Mouse (Mus musculus): ENCODE results near the gene Asic2. TPM values are rescaled to one million over a fixed set of nuclear protein-coding genes. Genes with fewer than 3 reads are reported as not detected.

Asic2 gene
- polyA plus RNA-seq, 1 experiment from 2014 or later = 3.1 TPM

DNA sequence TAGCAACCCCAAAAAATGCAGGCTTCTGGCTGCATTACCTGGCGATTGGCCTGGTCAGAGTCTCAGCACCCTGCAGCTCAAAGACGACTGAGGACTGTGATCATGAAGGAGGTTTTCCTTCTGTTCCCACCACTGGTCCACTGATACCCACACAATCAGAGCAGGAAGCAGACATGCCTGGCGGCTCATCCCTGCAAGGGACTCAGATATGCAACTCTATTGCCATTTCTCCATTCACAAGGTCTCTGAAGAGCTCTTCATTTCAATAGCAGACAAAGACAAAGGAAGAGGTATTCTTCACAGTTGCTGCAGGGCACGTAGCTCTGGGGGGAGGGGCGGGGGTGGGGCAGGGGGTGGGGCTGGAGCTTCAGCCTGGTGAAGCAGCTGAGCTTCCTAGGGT is 834.3 kb downstream of the Asic2 start:
- ATAC-seq (ENCODE audit: low FRiP score, low read depth) = no peak
- no peak overlapping the region for H3K27ac ChIP-seq (replicated peaks)
- peaks cover 8% of the 10 kb centered on the region for H3K4me1 ChIP-seq
- H3K4me2 ChIP-seq (replicated peaks) = no peak overlapping the region
- H3K9me3 ChIP-seq = no peaks in the 10 kb centered on the region
- 8% methylated on average over 5 of the region's 5 CpGs for WGBS
- H3K27me3 ChIP-seq = no peaks in the 10 kb centered on the region
- H3K36me3 ChIP-seq = no peaks in the 10 kb centered on the region
- H3K4me3 ChIP-seq = no peak overlapping the region
- no peak overlapping the region for H3K9ac ChIP-seq (replicated peaks)

DNA sequence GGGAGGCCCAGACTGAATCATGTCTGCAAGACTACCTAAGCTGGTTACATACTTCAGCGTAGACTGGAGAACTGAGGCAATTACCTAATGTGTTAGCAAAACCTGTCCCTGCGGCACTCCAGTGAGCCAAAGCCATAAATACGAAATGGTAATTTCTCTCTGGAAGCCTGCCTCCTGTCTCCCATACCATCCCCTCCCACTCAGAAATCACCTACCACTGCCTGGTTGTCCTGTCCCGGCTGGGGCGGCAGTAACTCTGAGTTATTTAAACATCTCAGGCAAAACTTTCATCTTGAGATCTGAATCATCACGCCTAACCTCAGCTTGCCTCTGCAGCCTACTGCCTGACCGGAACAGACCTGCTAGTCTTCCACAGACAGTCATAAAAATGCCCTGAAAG is 835.6 kb downstream of the Asic2 start:
- ATAC-seq (ENCODE audit: low FRiP score, low read depth) = no peak
- Histone ChIP-seq H3K27me3 (no peaks in the 10 kb centered on the region), H3K9me3 (no peaks in the 10 kb centered on the region), H3K27ac (replicated peaks) (no peak overlapping the region), H3K4me3 (no peak overlapping the region), H3K4me1 (peaks cover 8% of the 10 kb centered on the region), H3K9ac (replicated peaks) (no peak overlapping the region), H3K4me2 (replicated peaks) (no peak overlapping the region), H3K36me3 (no peaks in the 10 kb centered on the region)
- WGBS = 96% methylated on average over 7 of the region's 7 CpGs

DNA sequence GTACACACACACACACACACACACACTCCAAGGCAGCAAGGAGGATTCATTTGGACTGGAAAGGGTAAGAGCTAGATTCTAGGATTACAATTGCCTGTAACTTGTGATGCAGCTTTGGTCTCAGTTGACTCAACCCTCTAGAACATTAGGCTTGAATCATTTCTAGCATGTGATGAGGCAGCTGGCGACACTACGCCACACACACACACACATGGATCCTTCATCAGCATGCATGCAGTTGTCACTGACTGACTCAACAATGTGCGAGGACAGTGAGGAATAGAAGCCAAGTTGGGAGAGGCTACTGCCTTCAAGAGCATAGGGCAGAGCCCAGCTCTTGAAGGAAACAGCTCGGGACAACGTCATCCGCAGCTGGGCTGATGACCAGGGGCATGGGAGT is 843.9 kb downstream of the Asic2 start:
- Histone ChIP-seq H3K27me3 (no peaks in the 10 kb centered on the region), H3K27ac (replicated peaks) (no peak overlapping the region), H3K9me3 (no peaks in the 10 kb centered on the region), H3K4me1 (peaks cover 12% of the 10 kb centered on the region; the same call in 1 of the 2 replicates), H3K36me3 (no peaks in the 10 kb centered on the region), H3K4me3 (no peak overlapping the region), H3K9ac (replicated peaks) (no peak overlapping the region), H3K4me2 (replicated peaks) (no peak overlapping the region)
- 96% methylated on average over 6 of the region's 6 CpGs for WGBS
- ATAC-seq (ENCODE audit: low FRiP score, low read depth) = no peak

DNA sequence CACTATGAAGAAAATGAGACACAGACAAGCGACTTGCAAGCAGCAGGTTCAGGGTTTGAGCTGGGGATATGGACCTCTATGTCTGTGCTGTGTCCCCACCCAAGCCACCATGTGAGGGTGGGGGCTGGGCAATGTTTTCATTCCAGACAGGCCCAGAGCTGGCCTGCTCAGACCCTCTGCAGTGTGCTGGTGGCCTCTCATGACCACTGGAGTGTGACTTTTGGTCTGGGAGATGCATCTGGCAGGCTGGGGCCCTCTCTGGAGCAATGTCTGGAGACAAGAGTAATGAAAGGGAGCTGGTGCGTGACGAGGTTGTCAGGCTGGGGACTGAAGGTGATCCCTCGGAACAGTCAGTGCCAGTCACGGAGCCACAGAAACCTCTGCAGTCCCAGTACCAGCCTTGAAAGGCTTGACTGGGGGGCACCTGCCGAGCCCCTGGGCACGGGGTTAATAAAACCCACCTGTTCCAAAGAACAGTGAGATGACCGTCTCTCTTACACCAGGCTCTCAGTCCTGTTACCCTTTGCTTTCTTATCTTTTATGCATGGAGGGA is 848.2 kb downstream of the Asic2 start:
- no peaks in the 10 kb centered on the region for H3K9me3 ChIP-seq
- no peak overlapping the region for H3K4me3 ChIP-seq
- 48% methylated on average over 8 of the region's 8 CpGs for WGBS
- H3K9ac ChIP-seq (replicated peaks) = no peak overlapping the region
- H3K27ac ChIP-seq (replicated peaks) = no peak overlapping the region
- H3K4me2 ChIP-seq (replicated peaks) = no peak overlapping the region
- H3K36me3 ChIP-seq = no peaks in the 10 kb centered on the region
- peaks cover 20% of the 10 kb centered on the region; the same call in 1 of the 2 replicates for H3K4me1 ChIP-seq
- no peaks in the 10 kb centered on the region for H3K27me3 ChIP-seq
- ATAC-seq (ENCODE audit: low FRiP score, low read depth) = no peak

DNA sequence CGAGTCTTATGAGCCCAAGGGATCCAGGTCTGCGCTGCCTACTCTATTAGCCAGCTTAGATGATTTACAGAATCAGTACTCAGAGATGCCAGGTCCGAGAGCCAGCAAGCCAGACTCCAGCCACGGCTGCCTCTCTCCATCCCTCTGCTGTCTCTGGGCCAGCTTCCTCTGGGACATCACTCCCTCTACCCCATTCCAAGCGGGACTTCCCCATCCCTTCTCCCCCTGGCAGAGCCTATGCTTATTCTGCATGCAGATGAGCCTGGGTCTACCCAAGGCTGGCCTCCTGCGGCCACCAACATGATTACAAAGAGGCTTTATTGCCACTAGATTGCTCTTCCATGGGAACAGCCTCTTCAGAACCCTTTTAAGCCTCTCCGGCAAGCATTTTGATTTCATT is 850.2 kb downstream of the Asic2 start:
- Histone ChIP-seq H3K4me3 (no peak overlapping the region), H3K27me3 (no peaks in the 10 kb centered on the region), H3K4me2 (replicated peaks) (no peak overlapping the region), H3K36me3 (no peaks in the 10 kb centered on the region), H3K4me1 (peaks cover 20% of the 10 kb centered on the region; the same call in 1 of the 2 replicates), H3K27ac (replicated peaks) (no peak overlapping the region), H3K9ac (replicated peaks) (no peak overlapping the region), H3K9me3 (no peaks in the 10 kb centered on the region)
- no peak for ATAC-seq (ENCODE audit: low FRiP score, low read depth)
- 48% methylated on average over 7 of the region's 7 CpGs for WGBS

DNA sequence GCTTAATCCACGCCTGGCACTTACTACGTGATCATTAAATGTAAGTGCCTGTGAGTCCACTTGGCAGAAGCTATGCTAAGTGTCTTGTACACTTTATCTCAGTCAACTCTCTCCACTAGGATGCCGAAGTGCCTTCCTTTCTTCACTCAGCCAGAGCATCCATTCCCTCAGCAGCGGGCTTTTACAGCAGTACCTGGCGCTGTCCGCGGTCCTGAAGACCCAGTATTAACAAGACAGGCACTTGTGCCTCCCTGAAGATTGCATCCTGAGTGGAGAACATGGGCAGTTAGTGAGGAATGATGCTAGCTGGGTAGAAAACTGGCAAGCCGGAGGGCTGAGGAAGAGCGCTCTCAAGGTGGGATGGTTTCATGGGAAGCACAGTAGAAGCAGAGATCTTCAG is 852.6 kb downstream of the Asic2 start:
- H3K4me2 ChIP-seq (replicated peaks) = no peak overlapping the region
- H3K9ac ChIP-seq (replicated peaks) = no peak overlapping the region
- WGBS = 45% methylated on average over 9 of the region's 9 CpGs
- no peak for ATAC-seq (ENCODE audit: low FRiP score, low read depth)
- no peak overlapping the region for H3K27ac ChIP-seq (replicated peaks)
- H3K36me3 ChIP-seq = no peaks in the 10 kb centered on the region
- no peaks in the 10 kb centered on the region for H3K27me3 ChIP-seq
- no peak overlapping the region for H3K4me3 ChIP-seq
- H3K9me3 ChIP-seq = no peaks in the 10 kb centered on the region
- peaks cover 12% of the 10 kb centered on the region; the same call in 1 of the 2 replicates for H3K4me1 ChIP-seq

DNA sequence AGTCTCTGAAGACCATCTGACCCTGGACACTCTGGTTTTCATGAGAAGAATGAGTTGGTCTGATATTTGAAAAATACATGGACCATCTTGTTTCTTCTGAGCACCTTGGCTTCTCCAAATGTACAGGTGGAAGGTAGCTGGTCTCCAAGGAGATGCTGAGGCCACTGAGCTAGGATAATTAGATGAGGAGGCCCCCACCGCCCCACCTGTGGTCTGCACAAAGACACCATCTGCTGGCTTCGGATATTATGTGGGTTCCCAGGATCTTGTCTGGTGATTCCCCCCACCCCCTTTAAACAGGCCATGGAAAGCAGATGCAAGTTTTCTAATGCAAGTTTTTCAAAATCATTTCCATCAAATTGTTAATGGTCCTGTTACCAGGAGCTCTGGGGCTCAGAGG is 856.6 kb downstream of the Asic2 start:
- no peak for ATAC-seq (ENCODE audit: low FRiP score, low read depth)
- Histone ChIP-seq H3K27ac (replicated peaks) (no peak overlapping the region), H3K4me3 (no peak overlapping the region), H3K36me3 (no peaks in the 10 kb centered on the region), H3K9me3 (no peaks in the 10 kb centered on the region), H3K9ac (replicated peaks) (no peak overlapping the region), H3K4me2 (replicated peaks) (no peak overlapping the region), H3K27me3 (no peaks in the 10 kb centered on the region), H3K4me1 (no peaks in the 10 kb centered on the region)
- WGBS = 88% methylated on average over 2 of the region's 2 CpGs

DNA sequence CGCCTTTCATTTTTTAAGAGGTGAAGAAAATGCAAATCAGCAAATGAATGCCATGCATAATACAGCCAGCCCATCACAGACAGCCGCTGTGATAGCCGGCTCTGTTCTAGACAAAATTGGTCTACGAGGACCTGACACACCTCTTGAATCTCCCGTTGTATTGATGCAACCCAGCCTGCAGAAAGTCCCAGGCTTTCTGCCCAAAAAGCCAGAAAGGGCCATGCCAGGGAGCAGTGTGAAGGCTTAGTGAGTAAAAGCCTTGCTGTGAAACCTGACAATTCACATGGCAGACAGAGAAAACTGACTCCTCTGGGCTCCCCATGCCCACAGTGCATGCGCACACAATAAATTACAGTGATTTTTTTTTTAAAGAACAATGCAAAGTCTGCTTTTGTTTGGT is 858.2 kb downstream of the Asic2 start:
- no peak overlapping the region for H3K27ac ChIP-seq (replicated peaks)
- ATAC-seq (ENCODE audit: low FRiP score, low read depth) = no peak
- H3K4me2 ChIP-seq (replicated peaks) = no peak overlapping the region
- H3K27me3 ChIP-seq = no peaks in the 10 kb centered on the region
- 75% methylated on average over 6 of the region's 6 CpGs for WGBS
- H3K4me1 ChIP-seq = no peaks in the 10 kb centered on the region
- H3K9ac ChIP-seq (replicated peaks) = no peak overlapping the region
- H3K9me3 ChIP-seq = no peaks in the 10 kb centered on the region
- H3K4me3 ChIP-seq = no peak overlapping the region
- H3K36me3 ChIP-seq = no peaks in the 10 kb centered on the region

DNA sequence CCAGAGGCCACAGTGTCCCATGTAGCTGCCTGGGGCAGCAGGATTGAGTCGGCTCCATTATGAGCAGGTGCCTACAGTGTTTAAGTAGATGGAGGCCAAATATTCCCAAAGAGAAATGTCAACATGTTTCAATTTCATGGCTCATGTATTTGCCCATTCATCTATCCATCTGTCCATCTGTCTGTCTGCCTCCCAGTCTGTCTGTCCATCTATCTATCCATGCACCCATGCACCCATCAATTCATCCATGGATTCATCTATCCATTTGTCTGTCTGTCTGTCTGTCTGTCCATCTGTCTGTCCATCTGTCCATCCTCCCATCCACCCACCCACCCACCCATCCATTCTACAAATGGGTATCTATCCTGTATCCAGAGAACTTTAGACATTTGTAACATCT is 861.3 kb downstream of the Asic2 start:
- Histone ChIP-seq H3K36me3 (no peaks in the 10 kb centered on the region), H3K27me3 (no peaks in the 10 kb centered on the region), H3K4me3 (no peak overlapping the region), H3K4me1 (no peaks in the 10 kb centered on the region), H3K4me2 (replicated peaks) (no peak overlapping the region), H3K27ac (replicated peaks) (no peak overlapping the region), H3K9ac (replicated peaks) (no peak overlapping the region), H3K9me3 (no peaks in the 10 kb centered on the region)
- WGBS = 94% methylated on average over 1 of the region's 1 CpGs
- ATAC-seq (ENCODE audit: low FRiP score, low read depth) = no peak

DNA sequence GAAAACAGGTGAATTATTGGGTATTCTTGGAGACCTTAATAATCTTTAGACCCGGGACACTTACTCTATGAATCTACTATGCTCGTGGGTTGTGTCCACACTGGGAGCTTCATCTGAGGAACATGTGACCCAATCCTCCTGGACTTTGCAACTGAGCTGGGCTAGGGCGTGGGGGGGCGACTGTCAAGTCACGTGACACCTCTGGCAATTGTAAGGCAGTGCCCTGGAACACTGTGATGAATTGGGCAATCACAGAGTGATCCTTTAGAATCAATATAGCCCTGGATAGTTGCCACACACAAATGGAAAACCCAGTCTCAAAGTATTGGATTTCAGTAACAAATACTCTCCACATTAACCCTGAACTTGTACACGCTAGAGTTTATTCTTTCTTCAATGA is 867.4 kb downstream of the Asic2 start:
- Histone ChIP-seq H3K36me3 (no peaks in the 10 kb centered on the region), H3K27ac (replicated peaks) (no peak overlapping the region), H3K27me3 (no peaks in the 10 kb centered on the region), H3K4me1 (no peaks in the 10 kb centered on the region), H3K4me2 (replicated peaks) (no peak overlapping the region), H3K9me3 (no peaks in the 10 kb centered on the region), H3K9ac (replicated peaks) (no peak overlapping the region), H3K4me3 (no peak overlapping the region)
- no peak for ATAC-seq (ENCODE audit: low FRiP score, low read depth)
- WGBS = 83% methylated on average over 6 of the region's 6 CpGs

DNA sequence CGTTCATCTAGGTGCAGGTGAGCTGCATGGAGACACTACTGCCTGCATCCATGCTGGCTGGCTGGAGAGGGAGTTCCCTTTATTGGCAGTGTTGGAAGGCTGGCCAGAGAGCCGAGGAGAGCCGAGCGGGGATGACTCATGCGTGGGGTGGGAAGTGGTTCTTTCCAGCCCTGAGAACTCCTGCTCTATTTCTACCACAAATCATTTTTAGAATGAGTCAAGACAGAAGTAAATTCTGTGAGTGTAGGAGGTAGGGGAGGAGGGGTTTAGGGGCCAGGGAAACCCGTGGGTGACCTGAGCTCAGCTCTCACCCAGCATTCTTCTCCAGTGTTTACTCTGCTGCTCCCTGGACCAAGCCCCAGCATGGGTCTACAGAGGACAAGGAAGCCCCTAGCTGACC is 872.2 kb downstream of the Asic2 start:
- Histone ChIP-seq H3K9me3 (no peaks in the 10 kb centered on the region), H3K4me1 (no peaks in the 10 kb centered on the region), H3K9ac (replicated peaks) (no peak overlapping the region), H3K4me3 (no peak overlapping the region), H3K36me3 (no peaks in the 10 kb centered on the region), H3K27ac (replicated peaks) (no peak overlapping the region), H3K4me2 (replicated peaks) (no peak overlapping the region), H3K27me3 (no peaks in the 10 kb centered on the region)
- ATAC-seq (ENCODE audit: low FRiP score, low read depth) = no peak
- WGBS = 81% methylated on average over 6 of the region's 6 CpGs

DNA sequence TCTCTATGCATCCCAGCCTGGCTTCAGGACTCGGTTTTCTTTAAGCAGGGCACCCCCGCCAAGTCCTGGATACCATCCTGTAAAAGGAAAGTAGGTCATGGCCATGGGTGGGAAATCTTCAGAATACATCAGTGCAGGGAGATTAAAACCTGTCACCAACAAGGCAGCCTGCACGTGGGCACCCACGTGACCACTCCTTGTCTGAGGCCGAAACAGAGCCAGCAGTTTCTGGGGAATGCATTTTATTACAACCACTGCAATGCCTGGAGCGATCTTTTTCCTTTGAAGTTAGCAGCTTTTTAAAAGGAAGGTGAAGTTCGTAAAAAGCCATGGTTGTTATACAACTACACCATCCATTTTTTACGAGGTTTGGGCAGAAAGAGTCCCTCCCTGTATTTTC is 873.7 kb downstream of the Asic2 start:
- H3K27me3 ChIP-seq = no peaks in the 10 kb centered on the region
- H3K9me3 ChIP-seq = no peaks in the 10 kb centered on the region
- H3K4me2 ChIP-seq (replicated peaks) = no peak overlapping the region
- no peak overlapping the region for H3K9ac ChIP-seq (replicated peaks)
- 86% methylated on average over 8 of the region's 8 CpGs for WGBS
- ATAC-seq (ENCODE audit: low FRiP score, low read depth) = no peak
- no peaks in the 10 kb centered on the region for H3K4me1 ChIP-seq
- H3K4me3 ChIP-seq = no peak overlapping the region
- no peak overlapping the region for H3K27ac ChIP-seq (replicated peaks)
- no peaks in the 10 kb centered on the region for H3K36me3 ChIP-seq

DNA sequence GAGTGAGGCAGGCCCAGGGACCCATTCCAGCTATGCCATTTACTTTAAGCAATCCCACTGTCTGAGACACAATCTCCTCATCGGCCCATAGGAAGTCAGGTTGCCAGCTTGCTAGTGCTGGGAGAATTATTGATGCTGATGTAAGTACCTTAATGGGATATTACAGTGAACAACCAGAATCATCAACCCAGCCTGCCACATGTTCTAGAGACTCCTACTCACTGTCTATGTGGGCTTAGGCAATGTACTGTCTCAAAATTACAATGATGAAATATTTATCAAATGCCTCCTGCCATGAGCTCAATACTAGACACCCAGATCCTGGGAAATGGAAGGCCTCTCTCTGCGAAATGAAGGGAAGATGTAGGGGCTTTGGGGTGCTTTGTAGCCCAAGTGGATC is 876.1 kb downstream of the Asic2 start:
- Histone ChIP-seq H3K27ac (replicated peaks) (no peak overlapping the region), H3K4me2 (replicated peaks) (no peak overlapping the region), H3K4me3 (no peak overlapping the region), H3K36me3 (no peaks in the 10 kb centered on the region), H3K4me1 (no peaks in the 10 kb centered on the region), H3K9ac (replicated peaks) (no peak overlapping the region), H3K27me3 (no peaks in the 10 kb centered on the region), H3K9me3 (no peaks in the 10 kb centered on the region)
- WGBS = 86% methylated on average over 2 of the region's 2 CpGs
- no peak for ATAC-seq (ENCODE audit: low FRiP score, low read depth)
